Mouse (Mus musculus) right cerebral cortex, postnatal 25 days (tissue): ENCODE data around the gene Als2cr12.
"Not testable (repeated sequence)": the region's sequence is repeated elsewhere in the genome, so short reads cannot be mapped to it uniquely, and the experiment has no call there.

Source experiments
- DNase-seq: peaks from one replicate; pipeline ENCODE4 v3.0.0; 2022

Als2cr12 gene

DNA sequence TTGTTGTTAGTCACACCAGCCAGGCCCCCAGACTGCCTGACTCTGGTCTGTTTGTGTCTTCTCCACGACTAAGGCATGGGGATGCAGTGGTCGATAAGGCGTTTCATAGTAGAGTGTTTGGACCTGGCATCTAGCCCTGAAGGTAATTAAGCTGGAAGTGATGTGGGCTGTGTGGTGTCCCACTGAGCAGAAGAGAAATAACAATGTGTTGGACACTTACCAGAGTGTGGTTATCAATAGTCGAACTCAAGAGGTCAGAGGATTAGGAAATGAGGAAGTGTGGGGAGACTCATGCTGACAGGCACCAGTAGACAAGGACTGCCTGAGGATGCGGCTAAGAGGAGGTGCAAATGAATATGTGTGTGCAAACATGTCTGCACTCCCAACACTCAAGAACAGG is 17.4 kb downstream of the Als2cr12 start:
- DNase-seq = not testable (repeated sequence)

GRCm38 (mm10) chr1:58677575-58677974 is 18.2 kb downstream of the Als2cr12 start:
- no peak for DNase-seq

DNA sequence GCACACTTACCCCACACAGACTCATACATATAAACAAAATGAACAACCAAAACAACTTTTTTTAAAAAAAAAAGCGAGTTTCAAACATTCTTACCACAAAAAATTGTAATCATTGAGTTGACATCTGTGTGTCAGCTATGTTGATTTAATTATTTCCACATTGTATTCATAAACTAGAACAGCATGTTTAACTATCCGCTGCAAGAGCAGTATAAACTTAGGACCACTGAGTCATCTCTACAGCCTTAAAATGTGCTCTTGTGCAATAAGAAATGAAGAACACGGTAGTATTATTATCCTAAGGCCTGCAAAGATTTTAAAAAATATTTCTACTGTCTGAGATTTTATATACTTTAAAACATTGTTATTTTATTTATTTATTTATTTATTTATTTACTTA is 20.8 kb downstream of the Als2cr12 start:
- no peak for DNase-seq

DNA sequence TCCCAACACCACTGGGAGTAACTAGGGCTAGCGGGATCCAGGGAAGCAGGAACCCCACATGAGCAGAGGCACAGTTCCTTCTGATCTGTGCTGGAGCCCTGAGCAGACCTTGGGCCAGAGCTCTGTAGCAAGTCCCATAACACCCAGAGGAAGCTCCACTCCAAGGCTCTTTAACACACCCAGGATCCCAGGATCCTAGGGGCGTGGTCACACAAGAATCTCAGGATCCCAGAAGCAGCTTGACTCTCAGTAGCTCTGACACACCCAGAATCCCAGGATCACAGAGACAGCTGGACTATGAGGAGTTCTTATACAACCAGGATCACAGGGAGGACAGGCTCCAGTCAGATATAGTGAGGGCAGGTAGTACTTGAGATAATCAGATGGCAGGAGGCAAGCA is 23.7 kb downstream of the Als2cr12 start:
- no peak for DNase-seq

GRCm38 (mm10) chr1:58669635-58670034 is 26.2 kb downstream of the Als2cr12 start:
- not testable (repeated sequence) for DNase-seq

DNA sequence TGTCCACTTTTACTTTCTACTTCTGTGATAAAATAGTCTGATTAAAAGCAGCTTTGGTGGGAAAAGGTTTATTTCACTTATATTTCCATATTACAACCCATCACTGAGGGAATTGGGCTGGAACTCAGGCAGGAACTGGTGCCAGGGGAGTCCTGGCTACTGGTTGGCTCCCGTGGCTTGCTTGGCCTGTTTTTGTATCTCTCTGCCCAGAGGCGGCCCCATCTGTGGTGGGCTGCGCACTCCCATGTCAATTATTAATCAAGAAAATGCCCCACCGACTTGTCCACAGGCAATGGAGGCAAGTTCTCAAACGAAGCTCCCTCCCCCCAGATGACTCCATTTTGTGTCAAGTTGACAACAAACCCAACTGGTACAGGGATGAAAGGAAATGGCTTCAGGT is 27.6 kb downstream of the Als2cr12 start:
- DNase-seq = no peak

DNA sequence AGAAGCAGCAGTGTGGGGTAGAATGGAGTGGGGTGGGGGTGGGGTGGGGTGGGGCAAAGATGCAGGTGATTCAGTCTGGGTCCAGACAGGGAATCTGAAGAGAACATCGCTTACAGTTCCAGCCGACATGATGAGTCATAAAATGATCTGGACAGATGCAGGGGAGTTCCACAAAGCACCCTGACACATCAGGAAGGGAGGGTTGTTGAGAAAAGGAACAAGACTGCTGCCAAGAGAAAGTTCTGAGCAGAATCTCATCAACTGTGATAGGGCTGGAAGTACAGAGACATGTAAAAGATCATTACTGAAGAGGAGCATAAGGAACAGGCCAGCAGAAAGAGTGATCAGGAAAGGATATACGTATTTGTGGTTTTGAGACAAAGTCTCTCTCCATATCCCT is 32.4 kb downstream of the Als2cr12 start:
- DNase-seq = not testable (repeated sequence)

DNA sequence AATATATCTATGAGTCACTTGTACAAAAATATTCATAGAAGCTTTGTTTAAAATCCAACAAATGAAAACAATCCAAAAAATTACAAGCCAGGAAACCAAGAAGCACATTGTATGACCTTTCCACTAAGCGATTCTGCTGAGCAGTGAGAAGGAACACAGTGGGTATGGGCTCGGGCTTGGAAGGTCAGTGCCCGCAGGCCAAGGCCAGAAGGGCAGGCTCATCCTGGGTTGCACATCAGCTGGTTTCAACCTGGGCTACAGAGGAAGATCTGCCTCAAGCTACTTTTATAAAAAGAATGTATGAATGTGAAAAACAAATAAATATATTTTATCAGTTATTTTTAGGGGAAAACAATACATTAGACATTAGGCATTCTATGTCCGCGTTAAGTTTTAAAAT is 33.1 kb downstream of the Als2cr12 start:
- not testable (repeated sequence) for DNase-seq

GRCm38 (mm10) chr1:58652480-58653403 is 43.0 kb downstream of the Als2cr12 start:
- DNase-seq = peak; percentile 40

GRCm38 (mm10) chr1:58651571-58652456 is 44.0 kb downstream of the Als2cr12 start:
- not testable (repeated sequence) for DNase-seq

DNA sequence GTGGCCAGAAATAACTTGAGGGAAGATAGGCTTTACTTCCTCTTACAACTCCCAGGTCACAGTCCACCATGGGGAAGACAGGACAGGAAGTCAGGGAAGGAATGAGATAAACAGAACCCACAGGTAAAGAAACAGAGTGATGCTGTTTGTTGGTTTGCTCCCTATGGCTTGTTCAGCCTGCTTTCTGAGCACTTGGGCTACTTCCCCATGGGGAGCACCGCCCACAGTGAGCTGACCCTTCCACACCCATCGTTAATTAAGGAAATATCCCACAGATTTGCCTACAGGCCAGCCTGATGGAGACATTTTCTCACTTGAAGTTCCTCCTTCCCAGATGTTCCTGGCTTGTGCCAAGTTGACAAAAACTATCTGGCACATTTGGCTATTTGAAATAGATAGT is 66.9 kb downstream of the Als2cr12 start:
- not testable (repeated sequence) for DNase-seq

- DNase-seq = no peak
These were observed 73.6 kb downstream of the Als2cr12 start for GRCm38 (mm10) chr1:58621996-58622748.

DNA sequence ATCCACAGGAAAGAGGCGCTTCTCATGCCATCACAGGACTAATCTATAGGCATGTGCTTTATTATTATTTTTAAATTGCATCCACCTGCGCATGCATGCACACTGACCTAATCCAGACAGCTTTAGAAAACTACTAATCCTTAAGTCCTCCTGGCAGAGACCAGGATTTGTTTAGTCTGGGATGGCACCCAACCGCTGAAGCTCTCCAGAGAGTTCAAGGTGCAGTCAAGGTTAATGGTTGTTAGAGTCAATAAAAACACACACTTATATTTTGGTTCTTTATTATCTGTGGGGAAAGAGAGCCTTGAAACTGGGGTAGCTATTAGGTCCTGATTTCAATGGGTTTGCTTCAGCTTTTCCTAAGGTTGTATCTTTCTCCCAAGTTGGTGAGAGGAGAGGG is 74.5 kb downstream of the Als2cr12 start:
- no peak for DNase-seq

DNA sequence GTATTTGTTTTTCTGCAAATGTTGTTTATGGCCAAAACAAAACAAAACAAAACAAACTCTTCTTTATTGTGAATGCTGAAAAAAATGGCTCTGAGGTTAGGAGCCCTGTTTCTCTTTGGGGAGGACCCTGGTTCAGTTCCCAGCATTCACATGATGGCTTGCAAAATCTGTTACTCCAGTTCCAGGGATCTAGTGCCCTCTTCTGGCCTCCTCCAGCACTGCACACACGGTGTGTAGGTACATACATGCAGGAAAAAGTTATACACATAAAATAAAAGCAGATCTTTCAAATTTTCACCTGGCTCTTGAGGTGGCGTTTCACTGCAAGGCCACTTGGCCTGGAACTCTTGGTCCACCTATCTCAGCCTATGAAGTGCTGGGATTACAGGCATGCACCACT is 77.0 kb downstream of the Als2cr12 start:
- no peak for DNase-seq

- no peak for DNase-seq
These were observed 77.7 kb downstream of the Als2cr12 start for GRCm38 (mm10) chr1:58617978-58618668.

GRCm38 (mm10) chr1:58617076-58617475 is 78.7 kb downstream of the Als2cr12 start:
- no peak for DNase-seq

- no peak for DNase-seq
These were observed 79.6 kb downstream of the Als2cr12 start for GRCm38 (mm10) chr1:58616176-58616575.

DNA sequence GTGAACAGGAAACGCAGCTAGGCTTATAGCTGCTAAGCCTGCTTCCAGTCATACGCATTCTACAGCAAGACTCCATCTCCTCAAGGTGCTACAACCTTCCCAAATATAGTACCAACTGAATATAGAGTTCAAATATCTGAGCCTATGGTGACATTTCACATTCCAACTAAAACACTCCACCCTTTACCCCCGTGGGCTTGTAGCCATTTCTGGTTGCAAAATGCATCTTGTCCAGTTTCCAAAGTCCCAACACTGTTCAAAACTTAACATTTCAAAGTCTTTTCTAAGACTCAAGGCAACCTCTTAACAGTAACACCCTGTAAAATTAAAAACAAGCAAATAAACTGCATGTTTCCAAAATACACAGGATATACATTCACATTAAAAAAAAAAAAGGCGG is 80.6 kb downstream of the Als2cr12 start:
- DNase-seq = no peak

DNA sequence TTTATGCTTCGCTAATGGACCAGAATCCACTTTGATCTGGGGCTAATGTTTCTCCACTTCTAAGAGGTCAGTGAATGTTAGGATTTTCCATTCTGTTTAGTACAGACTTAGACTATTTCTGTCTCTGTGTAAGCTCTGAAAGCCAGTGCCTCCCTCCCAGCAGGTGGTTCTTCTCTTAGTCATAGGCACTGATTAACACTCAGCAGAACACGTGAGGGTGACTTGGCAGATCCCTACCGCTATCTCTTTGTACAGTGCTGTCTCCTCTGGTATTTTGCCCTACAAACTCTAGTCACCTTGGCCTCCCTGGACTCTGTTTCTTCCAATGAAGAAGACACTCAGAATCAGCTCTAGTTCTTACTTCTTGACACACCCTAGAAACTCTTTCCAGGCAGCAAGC is 81.4 kb downstream of the Als2cr12 start:
- peak; percentile 56 for DNase-seq

- DNase-seq = no peak
These were observed 82.0 kb downstream of the Als2cr12 start for GRCm38 (mm10) chr1:58613786-58614185.

GRCm38 (mm10) chr1:58610611-58611010 is 85.2 kb downstream of the Als2cr12 start:
- no peak for DNase-seq

GRCm38 (mm10) chr1:58610166-58610565 is 85.6 kb downstream of the Als2cr12 start:
- no peak for DNase-seq
